Mouse (Mus musculus): Measurements from ENCODE around the gene Atp6v1g2.

- TF ChIP-seq USF1 (IDR thresholded peaks at IDR 0.05; ENCODE audit: low read depth) (peak; percentile 91), CTCF (IDR thresholded peaks at IDR 0.05; ENCODE audit: control insufficient read depth, insufficient read depth, insufficient read length) (peak; percentile 34), MYOG (IDR thresholded peaks at IDR 0.05; ENCODE audit: control insufficient read depth, extremely low read depth, insufficient read length) (no peak), CEBPB (IDR thresholded peaks at IDR 0.05; ENCODE audit: low read depth) (no peak), MAX (IDR thresholded peaks at IDR 0.05) (peak; percentile 81)
Observed at GRCm38 (mm10) chr17:35257824-35258491, 24.5 kb downstream of the Atp6v1g2 start.
